Mouse (Mus musculus) E14TG2a.4 (cell line): ENCODE measurements around the gene Ndufs7.

ENCODE experiments used
- CTCF ChIP-seq: conservative IDR thresholded peaks from 2 replicates; pipeline ENCODE4 v1.5.1; 2014; ENCODE audit warnings: low read length
- NANOG ChIP-seq: IDR thresholded peaks from 2 replicates; pipeline ENCODE4 v1.6.1; 2014; ENCODE audit warnings: borderline replicate concordance, low read length, mixed read lengths

GRCm38 (mm10) chr10:80293325-80293724 lies 44.4 kb downstream of the Ndufs7 start:
- no peak for TF ChIP-seq CTCF
- TF ChIP-seq NANOG = no peak
